Mouse (Mus musculus): Measurements from ENCODE around the gene Cttnbp2nl. TPM values are rescaled to one million over a fixed set of nuclear protein-coding genes. Genes with fewer than 3 reads are reported as not detected.
A peak's percentile ranks its signal among the peaks of the same experiment; 100 is the strongest.

Cttnbp2nl gene
- polyA plus RNA-seq, 1 experiment from 2014 or later: 60.9 TPM

DNA sequence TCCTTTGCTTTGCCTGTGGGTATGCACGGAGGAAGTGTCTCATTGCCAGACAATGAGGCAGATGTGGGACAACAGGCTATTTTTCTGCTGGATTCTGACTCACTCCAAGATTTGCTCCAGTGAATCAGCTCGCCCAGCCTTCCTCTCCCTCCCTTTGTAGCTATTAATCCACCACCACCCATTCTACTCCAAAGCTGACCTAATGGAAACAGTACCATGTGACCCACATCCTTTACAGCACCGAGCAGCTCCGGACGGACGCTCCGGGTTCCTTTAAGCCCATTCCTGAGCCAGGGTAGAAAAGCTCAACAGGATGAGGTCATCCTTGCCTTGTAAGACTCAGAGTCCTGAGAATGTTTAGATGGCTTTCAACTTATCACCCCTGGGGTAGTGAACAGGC, 2.0 kb upstream of the Cttnbp2nl start:
- Histone ChIP-seq H3K36me3 (replicated peaks) (no peaks in the 10 kb centered on the region), H3K4me3 (no peak overlapping the region), H3K4me2 (no peak overlapping the region), H3K27ac (0 out of 2 replicates have a peak overlapping the region, but pooled peaks have one; percentile 11), H3K27me3 (replicated peaks) (peaks cover 7% of the 10 kb centered on the region; the same call in 1 of the 2 replicates), H3K4me1 (peaks cover 25% of the 10 kb centered on the region), H3K9me3 (no peaks in the 10 kb centered on the region), H3K9ac (no peak overlapping the region)
- no peak for ATAC-seq (replicated peaks)
- 56% methylated on average over 7 of the region's 7 CpGs for WGBS

DNA sequence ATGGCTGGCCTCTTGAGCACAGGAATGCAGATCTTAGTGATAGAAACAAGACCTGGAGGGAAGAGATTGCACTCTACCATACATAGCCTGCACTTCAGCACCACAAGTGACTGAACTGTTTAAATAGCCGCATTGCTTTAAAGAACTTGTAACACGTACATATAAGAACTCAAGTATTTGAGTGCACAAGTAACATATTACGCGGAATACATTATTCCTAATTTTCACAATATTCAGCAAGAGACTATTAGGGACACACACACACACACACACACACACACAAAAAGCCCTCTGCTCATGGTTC, 704 bp upstream of the Cttnbp2nl start:
- Histone ChIP-seq H3K4me1 (peaks cover 32% of the 10 kb centered on the region), H3K36me3 (replicated peaks) (no peaks in the 10 kb centered on the region), H3K4me2 (peak overlapping the region; percentile 77), H3K9me3 (no peaks in the 10 kb centered on the region), H3K9ac (peak overlapping the region; percentile 63), H3K4me3 (peak overlapping the region; percentile 58), H3K27me3 (replicated peaks) (no peaks in the 10 kb centered on the region), H3K27ac (peak overlapping the region; percentile 80)
- 69% methylated on average over 4 of the region's 4 CpGs for WGBS
- 0 out of 2 replicates have a peak, but pooled peaks have one; percentile 0 for ATAC-seq (replicated peaks)

DNA sequence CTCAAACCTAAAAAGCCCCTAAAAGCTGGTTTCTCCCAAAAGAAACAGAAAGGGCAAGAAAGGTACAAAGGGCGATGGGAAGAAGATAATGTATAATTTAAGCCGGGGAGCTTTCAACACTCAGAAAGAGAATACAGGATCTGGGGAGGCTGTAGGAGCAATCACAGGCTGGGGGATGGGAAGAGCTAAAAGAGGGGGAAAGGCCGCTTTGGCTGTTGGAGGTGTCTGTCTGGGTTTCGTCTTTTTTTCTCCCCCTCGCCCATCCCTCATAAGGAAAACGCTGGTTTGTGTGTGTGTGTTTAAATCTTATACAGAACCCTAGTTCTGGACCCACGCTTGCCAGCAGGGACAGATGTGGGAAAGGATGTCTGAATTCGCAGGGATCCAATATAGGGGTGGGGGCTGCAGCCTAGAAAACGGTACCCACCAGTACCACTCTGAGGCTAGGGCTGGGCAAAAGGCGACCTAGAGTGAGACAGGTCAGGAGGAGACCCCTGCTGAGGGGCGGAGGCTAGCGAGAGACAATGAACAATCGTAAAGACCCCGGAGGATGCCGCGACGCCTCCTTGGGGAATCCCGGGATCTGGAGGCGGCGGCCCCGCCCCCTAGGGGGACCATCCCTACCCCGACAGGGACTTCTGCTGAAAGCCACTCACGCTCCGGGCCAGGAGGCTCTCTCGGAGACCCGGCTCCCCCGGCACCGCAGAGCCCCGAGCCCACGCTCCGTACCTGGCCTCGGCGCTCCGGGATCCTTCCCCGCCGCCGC, 592 bp downstream of the Cttnbp2nl start:
- under 1% methylated on average over 37 of the region's 37 CpGs for WGBS
- Histone ChIP-seq H3K9ac (peak overlapping the region; percentile 79), H3K27me3 (replicated peaks) (no peaks in the 10 kb centered on the region), H3K9me3 (no peaks in the 10 kb centered on the region), H3K4me2 (peak overlapping the region; percentile 70), H3K4me3 (peak overlapping the region; percentile 58), H3K27ac (peak overlapping the region; percentile 87), H3K36me3 (replicated peaks) (no peaks in the 10 kb centered on the region), H3K4me1 (peaks cover 41% of the 10 kb centered on the region)
- ATAC-seq (replicated peaks): peak; percentile 68

DNA sequence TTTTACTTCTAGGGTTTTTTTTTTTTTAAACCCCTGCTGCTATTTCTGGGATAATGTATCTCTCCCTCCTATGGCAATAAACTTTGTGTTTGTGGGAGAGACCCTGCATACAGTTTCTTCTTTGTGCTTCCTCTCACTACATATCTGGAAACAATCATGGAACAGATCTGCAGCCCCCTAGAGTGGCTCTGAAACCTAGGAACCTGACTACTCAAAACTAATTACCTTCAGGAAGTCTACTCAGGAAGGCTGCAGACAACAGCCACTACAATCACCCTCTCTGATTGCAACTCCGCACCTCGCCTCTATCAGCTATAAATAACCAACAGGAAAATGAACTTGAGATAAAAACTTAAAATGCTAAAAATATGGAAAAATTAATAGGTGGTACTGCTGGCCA, 1.8 kb downstream of the Cttnbp2nl start:
- H3K4me1 ChIP-seq: peaks cover 52% of the 10 kb centered on the region
- 0 out of 2 replicates have a peak overlapping the region, but pooled peaks have one; percentile 87 for H3K27ac ChIP-seq
- no peaks in the 10 kb centered on the region for H3K36me3 ChIP-seq (replicated peaks)
- peak overlapping the region; percentile 58 for H3K4me3 ChIP-seq
- peak overlapping the region; percentile 70 for H3K4me2 ChIP-seq
- ATAC-seq (replicated peaks): no peak
- 69% methylated on average over 2 of the region's 2 CpGs for WGBS
- peak overlapping the region; percentile 79 for H3K9ac ChIP-seq
- no peaks in the 10 kb centered on the region for H3K27me3 ChIP-seq (replicated peaks)
- H3K9me3 ChIP-seq: no peaks in the 10 kb centered on the region

DNA sequence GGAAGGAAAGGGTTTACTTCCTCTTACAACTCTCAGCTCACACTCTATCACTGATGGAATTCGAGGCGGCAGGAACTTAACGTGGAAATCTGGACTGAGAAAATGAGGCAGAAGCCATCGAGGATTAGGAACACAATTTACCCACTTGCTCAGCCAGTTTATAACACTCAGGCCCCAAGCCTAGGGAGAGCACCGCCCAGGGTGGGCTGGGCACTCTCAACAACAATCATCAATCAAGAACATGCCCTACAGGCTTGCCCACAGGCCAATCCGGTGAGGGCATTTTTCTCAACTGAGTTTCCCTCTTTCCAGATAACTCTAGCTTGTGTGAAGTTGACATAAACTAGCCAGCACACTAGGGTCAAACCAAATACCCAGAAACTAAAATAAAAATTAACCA, 3.1 kb downstream of the Cttnbp2nl start:
- no peaks in the 10 kb centered on the region for H3K9me3 ChIP-seq
- no peaks in the 10 kb centered on the region for H3K36me3 ChIP-seq (replicated peaks)
- no peak for ATAC-seq (replicated peaks)
- no peak overlapping the region for H3K4me2 ChIP-seq
- no peak overlapping the region for H3K27ac ChIP-seq
- no peak overlapping the region for H3K9ac ChIP-seq
- H3K4me1 ChIP-seq: peaks cover 59% of the 10 kb centered on the region
- 81% methylated on average over 6 of the region's 6 CpGs for WGBS
- no peak overlapping the region for H3K4me3 ChIP-seq
- H3K27me3 ChIP-seq (replicated peaks): no peaks in the 10 kb centered on the region

DNA sequence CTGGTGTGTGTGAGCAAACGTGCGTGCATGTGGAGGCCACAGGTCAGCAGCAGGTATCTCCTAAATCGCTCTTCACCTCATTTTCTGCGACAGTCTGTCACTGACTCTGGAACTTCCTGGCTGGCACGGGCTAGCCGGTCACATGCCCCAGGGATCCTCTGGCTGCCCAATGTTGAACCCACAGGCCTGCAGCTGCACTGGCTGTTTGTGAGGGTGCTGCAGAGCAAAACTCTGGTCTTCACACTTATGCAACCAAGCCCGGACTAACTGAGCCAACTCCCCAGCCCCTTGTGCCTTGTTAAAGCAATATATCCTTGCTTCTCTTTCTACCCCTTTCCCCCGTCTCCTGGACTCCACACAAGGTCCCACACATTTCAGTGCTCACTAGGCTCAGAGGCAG, 5.3 kb downstream of the Cttnbp2nl start:
- Histone ChIP-seq H3K4me1 (peaks cover 68% of the 10 kb centered on the region), H3K27ac (no peak overlapping the region), H3K4me3 (no peak overlapping the region), H3K36me3 (replicated peaks) (no peaks in the 10 kb centered on the region), H3K27me3 (replicated peaks) (no peaks in the 10 kb centered on the region), H3K9me3 (no peaks in the 10 kb centered on the region), H3K4me2 (no peak overlapping the region), H3K9ac (no peak overlapping the region)
- 85% methylated on average over 8 of the region's 8 CpGs for WGBS
- ATAC-seq (replicated peaks): no peak

DNA sequence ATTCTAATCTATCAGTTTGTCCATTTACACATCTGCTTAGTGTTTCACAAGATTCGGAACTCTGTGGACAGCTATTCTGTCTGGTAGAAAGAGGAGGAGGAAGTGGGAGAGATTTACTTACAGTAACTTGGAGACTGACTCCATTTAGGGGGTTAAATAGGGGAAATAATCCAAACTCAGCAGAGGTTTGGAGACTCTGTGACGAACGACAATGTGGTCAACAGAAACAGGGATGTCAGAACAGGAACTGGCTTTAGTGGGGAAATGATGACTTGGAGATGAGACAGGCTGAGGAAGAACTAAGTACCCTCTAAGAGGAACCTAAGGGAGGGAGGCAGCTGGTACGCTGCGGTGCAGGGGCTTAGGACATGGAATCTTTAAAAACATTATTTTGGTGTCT, 6.1 kb downstream of the Cttnbp2nl start:
- Histone ChIP-seq H3K4me3 (no peak overlapping the region), H3K4me2 (no peak overlapping the region), H3K9me3 (no peaks in the 10 kb centered on the region), H3K27me3 (replicated peaks) (no peaks in the 10 kb centered on the region), H3K9ac (no peak overlapping the region), H3K36me3 (replicated peaks) (no peaks in the 10 kb centered on the region), H3K27ac (no peak overlapping the region), H3K4me1 (peaks cover 69% of the 10 kb centered on the region)
- ATAC-seq (replicated peaks): no peak
- 87% methylated on average over 5 of the region's 5 CpGs for WGBS

DNA sequence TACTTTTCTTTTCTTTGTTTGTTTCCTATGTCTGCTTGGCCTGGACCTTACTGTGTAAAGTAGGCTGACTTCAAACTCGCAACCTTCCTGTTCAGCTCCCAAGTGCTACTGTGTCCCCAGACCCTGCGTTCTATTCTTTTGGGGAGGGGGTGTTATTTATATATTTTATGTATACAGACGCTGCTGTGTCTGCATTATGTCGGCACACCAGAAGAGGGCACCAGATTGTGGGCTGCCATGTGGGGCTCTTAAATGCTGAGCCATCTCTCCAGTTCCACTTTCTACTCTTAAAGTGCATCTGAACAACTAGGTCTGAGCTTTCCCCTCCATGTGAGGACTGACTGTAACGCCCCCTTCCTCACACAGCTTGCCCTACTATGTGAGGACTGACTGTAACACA, 9.2 kb downstream of the Cttnbp2nl start:
- ATAC-seq (replicated peaks): no peak
- Histone ChIP-seq H3K36me3 (replicated peaks) (no peaks in the 10 kb centered on the region), H3K9me3 (no peaks in the 10 kb centered on the region), H3K4me1 (peaks cover 47% of the 10 kb centered on the region), H3K27me3 (replicated peaks) (no peaks in the 10 kb centered on the region), H3K27ac (no peak overlapping the region), H3K4me2 (no peak overlapping the region), H3K4me3 (no peak overlapping the region), H3K9ac (no peak overlapping the region)
- WGBS: 91% methylated on average over 5 of the region's 5 CpGs

DNA sequence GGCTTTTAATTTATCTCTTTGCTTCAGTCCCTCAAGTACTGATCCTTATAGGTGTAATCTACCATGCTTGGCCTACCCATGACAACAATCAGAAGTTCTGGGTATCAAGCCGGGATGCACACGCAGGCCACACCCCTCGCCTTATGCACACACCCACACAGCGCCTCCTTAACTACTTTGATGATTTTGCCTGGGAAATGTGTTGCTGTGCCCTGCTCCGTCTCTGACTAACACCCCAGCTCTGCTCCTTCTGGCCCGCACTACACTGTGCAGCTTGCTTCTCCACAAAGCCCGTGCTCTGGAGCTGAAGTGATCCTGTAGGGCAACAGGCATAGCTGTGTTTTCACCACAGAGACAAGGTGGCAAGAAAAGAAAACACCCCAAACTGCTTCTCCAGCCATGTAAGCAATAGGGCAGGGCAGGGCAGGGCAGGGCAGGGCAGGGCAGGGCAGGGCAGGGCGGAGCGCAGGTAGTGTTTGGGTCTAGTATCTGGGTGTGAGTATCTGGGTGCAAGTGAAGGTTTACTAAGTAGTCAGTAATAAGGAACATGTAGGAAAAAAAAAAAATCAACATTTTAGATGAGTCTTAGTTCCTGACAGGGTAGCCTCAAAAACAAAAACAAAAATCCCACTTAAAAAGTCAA, 11.8 kb downstream of the Cttnbp2nl start:
- Histone ChIP-seq H3K4me1 (peaks cover 22% of the 10 kb centered on the region), H3K4me3 (no peak overlapping the region), H3K9ac (no peak overlapping the region), H3K27ac (no peak overlapping the region), H3K9me3 (no peaks in the 10 kb centered on the region), H3K4me2 (no peak overlapping the region), H3K27me3 (replicated peaks) (no peaks in the 10 kb centered on the region), H3K36me3 (replicated peaks) (peaks cover 15% of the 10 kb centered on the region)
- WGBS: 93% methylated on average over 9 of the region's 9 CpGs
- peak; percentile 40; the same call in 1 of the 2 replicates for ATAC-seq (replicated peaks)

DNA sequence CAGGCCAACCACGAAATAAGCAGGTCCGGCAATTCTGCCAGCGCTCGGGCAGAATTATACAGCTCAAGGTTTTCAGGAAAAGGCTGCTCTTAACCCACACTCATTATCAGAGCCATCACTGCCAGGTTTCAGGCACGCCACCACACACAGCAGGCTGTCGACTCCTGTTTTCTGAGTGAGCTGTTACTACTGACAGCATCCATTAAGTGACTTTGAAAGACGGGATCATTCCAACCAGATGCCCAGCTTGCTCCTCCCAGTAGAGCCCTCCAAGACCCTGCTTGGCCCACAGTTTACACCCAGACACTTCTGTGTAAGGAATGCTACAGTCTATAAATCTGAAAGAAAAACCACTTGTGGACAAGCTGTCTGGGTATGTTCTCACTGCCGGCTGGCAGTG, 12.9 kb downstream of the Cttnbp2nl start:
- no peaks in the 10 kb centered on the region for H3K27me3 ChIP-seq (replicated peaks)
- ATAC-seq (replicated peaks): no peak
- peaks cover 20% of the 10 kb centered on the region for H3K36me3 ChIP-seq (replicated peaks)
- no peak overlapping the region for H3K4me2 ChIP-seq
- 49% methylated on average over 8 of the region's 8 CpGs for WGBS
- no peak overlapping the region for H3K4me3 ChIP-seq
- no peak overlapping the region for H3K9ac ChIP-seq
- peaks cover 16% of the 10 kb centered on the region for H3K4me1 ChIP-seq
- H3K9me3 ChIP-seq: no peaks in the 10 kb centered on the region
- H3K27ac ChIP-seq: no peak overlapping the region

DNA sequence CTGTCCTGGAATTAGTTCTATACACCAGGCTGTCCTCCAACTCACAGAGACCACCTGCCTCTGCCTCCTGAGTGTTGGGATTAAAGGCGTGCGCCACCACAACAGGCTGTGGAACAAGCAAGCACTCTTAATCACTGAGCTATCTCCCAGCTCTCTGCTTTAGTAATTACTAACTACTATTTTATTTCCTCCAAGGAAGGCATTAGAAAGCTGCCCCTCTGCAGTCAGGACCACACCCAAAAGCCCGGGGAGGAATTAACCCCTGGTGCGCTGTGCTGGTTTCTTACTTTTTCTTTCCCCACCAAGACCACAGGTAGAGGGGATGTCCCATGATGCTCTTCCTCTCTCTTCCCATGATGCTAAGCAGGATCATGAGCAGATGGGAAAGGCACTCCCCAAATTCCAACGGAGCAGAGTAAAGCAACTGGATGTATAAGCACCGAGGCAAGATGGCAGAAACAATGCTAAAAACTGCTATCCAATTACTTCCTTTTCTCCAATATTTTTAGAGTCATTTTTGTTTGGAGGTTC, 15.6 kb downstream of the Cttnbp2nl start:
- WGBS: 92% methylated on average over 6 of the region's 6 CpGs
- Histone ChIP-seq H3K36me3 (replicated peaks) (peaks cover 41% of the 10 kb centered on the region), H3K9ac (no peak overlapping the region), H3K4me3 (no peak overlapping the region), H3K9me3 (no peaks in the 10 kb centered on the region), H3K4me2 (no peak overlapping the region), H3K27me3 (replicated peaks) (no peaks in the 10 kb centered on the region), H3K27ac (no peak overlapping the region), H3K4me1 (no peaks in the 10 kb centered on the region)
- no peak for ATAC-seq (replicated peaks)

DNA sequence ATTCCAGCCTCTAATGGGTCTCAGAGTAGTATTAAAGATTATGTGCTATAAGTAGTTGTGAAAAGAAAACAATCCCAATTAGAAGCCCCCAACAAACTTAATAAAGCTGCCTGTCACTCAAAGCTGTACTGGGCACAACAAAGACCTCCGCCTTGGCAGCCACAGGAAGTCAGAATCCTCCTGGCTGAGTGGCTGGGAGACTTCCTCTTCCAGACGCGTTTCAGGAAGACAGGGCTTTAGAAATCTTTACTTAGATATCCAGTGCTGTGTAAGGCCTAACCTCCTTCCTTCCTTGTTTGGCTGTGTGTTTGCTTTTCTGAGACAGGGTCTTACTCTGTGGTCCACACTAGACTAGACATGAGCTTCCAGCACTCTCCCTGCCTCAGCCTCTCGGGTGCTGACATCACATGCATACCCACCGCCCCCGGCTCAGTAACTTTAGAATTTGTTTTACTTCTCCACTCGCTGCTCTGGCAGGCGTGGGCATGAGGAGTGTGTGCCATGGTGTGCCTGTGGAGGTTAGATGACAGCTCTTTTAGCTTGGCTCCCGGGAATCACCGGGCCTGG, 16.6 kb downstream of the Cttnbp2nl start:
- Histone ChIP-seq H3K4me1 (no peaks in the 10 kb centered on the region), H3K9ac (no peak overlapping the region), H3K27ac (no peak overlapping the region), H3K36me3 (replicated peaks) (peaks cover 50% of the 10 kb centered on the region), H3K27me3 (replicated peaks) (no peaks in the 10 kb centered on the region), H3K4me3 (no peak overlapping the region), H3K9me3 (no peaks in the 10 kb centered on the region), H3K4me2 (no peak overlapping the region)
- 87% methylated on average over 10 of the region's 10 CpGs for WGBS
- no peak for ATAC-seq (replicated peaks)
